Mouse (Mus musculus): ENCODE measurements around the gene Slfn2.

DNA sequence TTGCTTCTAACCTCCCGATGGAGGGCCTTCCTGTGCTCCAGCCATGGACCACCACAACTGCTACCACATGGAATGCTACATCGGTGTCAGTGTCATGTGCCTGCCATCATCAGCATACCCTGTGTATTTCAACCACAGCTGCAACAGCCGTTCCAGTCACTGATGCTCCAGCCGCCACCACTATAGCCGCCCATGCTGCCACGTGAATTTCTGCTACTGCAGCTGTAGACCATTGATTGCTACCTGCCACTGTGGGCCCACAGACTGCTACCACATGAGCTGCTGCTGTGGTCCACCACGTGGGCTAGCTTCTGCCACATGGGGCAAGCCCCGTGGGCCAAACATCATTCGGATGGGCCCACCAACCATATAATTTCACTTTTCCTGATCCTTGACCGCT, 19.8 kb downstream of the Slfn2 start:
- no peak for TF ChIP-seq CTCF (IDR thresholded peaks at IDR 0.05; ENCODE audit: extremely low read depth, insufficient read depth, low read length)
- no peak for TF ChIP-seq POLR2A (IDR thresholded peaks at IDR 0.05; ENCODE audit: extremely low read depth, insufficient read depth, low read length)
